Mouse (Mus musculus) forebrain, embryonic 11.5 days (tissue): ENCODE data around the gene Adck1. TPM values are rescaled to one million over a fixed set of nuclear protein-coding genes. Genes with fewer than 3 reads are reported as not detected.
"Not testable (repeated sequence)": the region's sequence is repeated elsewhere in the genome, so short reads cannot be mapped to it uniquely, and the experiment has no call there.

Experiments
- ATAC-seq: fragments of 200-750 bp; cut with Nextera tagmentation; replicated peaks from 2 replicates; pipeline ENCODE4 v1.8.0; 2017; ENCODE audit warnings: moderate TSS enrichment; ENCODE audit not compliant: low FRiP score
- DNase-seq: peaks from one replicate; pipeline ENCODE4 v3.0.0-alpha.2; 2017; ENCODE audit warnings: low spot score
- H3K27ac ChIP-seq: fragments of 300-500 bp; sonication (generic); 2 replicates; pipeline ENCODE4 v1.5.1; 2014; ENCODE audit warnings: low read depth, low read length
- H3K27me3 ChIP-seq: fragments of 300-500 bp; sonication (generic); 2 replicates; pipeline ENCODE4 v1.6.1; 2014; ENCODE audit warnings: mild to moderate bottlenecking, low read length, mixed read lengths; ENCODE audit not compliant: control insufficient read depth, insufficient read depth
- H3K36me3 ChIP-seq: fragments of 300-500 bp; sonication (generic); 2 replicates; pipeline ENCODE4 v1.6.1; 2014; ENCODE audit warnings: mild to moderate bottlenecking, low read length, moderate library complexity, mixed read lengths; ENCODE audit not compliant: control insufficient read depth, insufficient read depth
- H3K4me1 ChIP-seq: fragments of 300-500 bp; sonication (generic); replicated peaks from 2 replicates; pipeline ENCODE4 v1.6.1; 2014; ENCODE audit warnings: low read length, mixed read lengths; ENCODE audit not compliant: control insufficient read depth, insufficient read depth
- H3K4me2 ChIP-seq: fragments of 300-500 bp; sonication (generic); 2 replicates; pipeline ENCODE4 v1.6.1; 2014; ENCODE audit warnings: low read depth, mild to moderate bottlenecking, low read length, moderate library complexity, mixed read lengths; ENCODE audit not compliant: severe bottlenecking
- H3K4me3 ChIP-seq: fragments of 300-500 bp; sonication (generic); 2 replicates; pipeline ENCODE4 v1.5.1; 2014; ENCODE audit warnings: low read depth, low read length
- H3K9ac ChIP-seq: fragments of 300-500 bp; sonication (generic); 2 replicates; pipeline ENCODE4 v1.6.1; 2014; ENCODE audit warnings: low read length
- H3K9me3 ChIP-seq: fragments of 300-500 bp; sonication (generic); 2 replicates; pipeline ENCODE4 v1.6.1; 2016; ENCODE audit warnings: low read length, mixed read lengths; ENCODE audit not compliant: control insufficient read depth
- WGBS: fragments of 180-500 bp; shearing (Covaris S2); extraction: QIAGEN DNeasy Blood & Tissue Kit; methylation state at CpG from one replicate; pipeline ENCODE4 v1.1.7; 2014; 5-methylcytosine and 5-hydroxymethylcytosine counted together
- polyA plus RNA-seq: library from polyadenylated mRNA; unstranded; fragments of >200 nt; fragmentation: Nextera tagmentation; extraction: Ambion mirVana; gene quantifications from 2 replicates; pipeline ENCODE4 v1.2.1, GENCODE M21; 2014

Adck1 gene
- polyA plus RNA-seq, 1 experiment from 2014 or later: 20.9 TPM

DNA sequence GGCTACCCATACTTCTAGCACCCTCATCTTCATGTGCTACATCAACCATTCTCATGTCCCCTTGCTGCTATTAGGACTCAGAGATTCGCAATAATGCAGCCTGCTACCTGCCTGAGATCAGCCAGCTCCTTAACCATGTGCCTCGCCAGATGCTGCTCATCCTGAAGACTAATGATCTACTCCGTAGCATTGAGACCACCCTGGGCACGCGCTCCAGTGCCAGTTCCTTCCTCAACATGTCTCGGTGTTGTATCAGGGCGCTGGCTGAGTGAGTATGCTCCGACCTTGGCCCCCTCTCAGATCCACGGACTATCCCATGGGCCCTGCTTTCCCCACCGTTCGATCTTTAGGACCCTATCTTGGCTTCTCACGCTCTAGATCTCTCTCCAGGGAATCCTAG lies 98.6 kb downstream of the Adck1 start:
- DNase-seq (no peak), ATAC-seq (no peak)
- Histone ChIP-seq H3K27me3 (no peaks in the 10 kb centered on the region), H3K4me3 (no peak overlapping the region), H3K27ac (no peak overlapping the region), H3K4me1 (no peaks in the 10 kb centered on the region), H3K36me3 (no peaks in the 10 kb centered on the region), H3K9me3 (no peaks in the 10 kb centered on the region), H3K9ac (no peak overlapping the region), H3K4me2 (no peak overlapping the region)
- 90% methylated on average over 12 of the region's 12 CpGs for WGBS

GRCm38 (mm10) chr12:88459461-88459860 lies 99.1 kb downstream of the Adck1 start:
- WGBS: 83% methylated on average over 1 of the region's 1 CpGs
- Histone ChIP-seq H3K4me2 (no peak overlapping the region), H3K4me3 (no peak overlapping the region), H3K4me1 (no peaks in the 10 kb centered on the region), H3K27me3 (no peaks in the 10 kb centered on the region), H3K27ac (no peak overlapping the region), H3K36me3 (no peaks in the 10 kb centered on the region), H3K9me3 (no peaks in the 10 kb centered on the region), H3K9ac (no peak overlapping the region)
- ATAC-seq: no peak
- DNase-seq: no peak

- Histone ChIP-seq H3K36me3 (no peaks in the 10 kb centered on the region), H3K27ac (no peak overlapping the region), H3K27me3 (no peaks in the 10 kb centered on the region), H3K4me1 (no peaks in the 10 kb centered on the region), H3K9me3 (no peaks in the 10 kb centered on the region), H3K4me3 (no peak overlapping the region), H3K9ac (no peak overlapping the region), H3K4me2 (no peak overlapping the region)
- WGBS: 90% methylated on average over 6 of the region's 6 CpGs
- ATAC-seq (no peak), DNase-seq (no peak)
Measured at GRCm38 (mm10) chr12:88461026-88461425, 100.7 kb downstream of the Adck1 start.

DNA sequence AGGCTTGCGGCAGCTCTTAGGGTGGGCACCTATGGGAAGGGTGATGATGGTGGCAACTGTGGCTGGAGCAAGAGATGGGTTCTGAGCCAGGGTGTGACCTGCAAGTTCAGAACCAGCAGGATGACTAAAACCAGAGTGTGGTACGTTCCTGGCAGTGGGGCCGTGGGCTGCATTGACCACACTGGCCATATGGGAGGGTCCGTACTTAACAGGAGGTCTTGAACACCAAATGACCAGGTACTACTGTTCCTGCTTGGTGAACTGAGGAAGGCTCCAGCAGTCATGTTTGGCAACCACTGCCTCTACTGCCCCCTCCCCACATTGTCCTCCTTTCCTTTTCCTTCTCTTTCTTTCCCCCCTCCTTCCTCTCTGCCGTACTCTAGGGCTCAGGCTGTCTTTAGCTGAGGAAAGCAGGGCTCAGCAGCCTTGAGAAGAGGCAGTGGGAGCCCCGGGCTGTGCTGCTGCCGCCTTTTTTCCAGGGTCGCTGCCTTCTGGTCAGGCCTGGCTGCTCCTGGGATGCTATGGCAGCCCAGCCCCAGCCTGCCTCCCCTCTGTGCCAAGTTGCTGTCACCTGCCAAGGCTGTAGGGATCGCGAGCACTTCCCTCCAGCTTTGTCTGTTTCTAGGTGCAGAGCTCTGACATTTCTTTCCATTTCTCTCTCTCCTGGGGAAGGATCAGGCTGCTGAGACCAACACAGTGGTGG lies 103.4 kb downstream of the Adck1 start:
- H3K4me2 ChIP-seq: no peak overlapping the region
- no peaks in the 10 kb centered on the region for H3K4me1 ChIP-seq
- 77% methylated on average over 10 of the region's 10 CpGs for WGBS
- no peaks in the 10 kb centered on the region for H3K9me3 ChIP-seq
- ATAC-seq (no peak), DNase-seq (peak; percentile 22)
- H3K27me3 ChIP-seq: no peaks in the 10 kb centered on the region
- no peaks in the 10 kb centered on the region for H3K36me3 ChIP-seq
- no peak overlapping the region for H3K4me3 ChIP-seq
- H3K9ac ChIP-seq: no peak overlapping the region
- no peak overlapping the region for H3K27ac ChIP-seq

GRCm38 (mm10) chr12:88466801-88467200 lies 106.4 kb downstream of the Adck1 start:
- H3K4me3 ChIP-seq: no peak overlapping the region
- H3K9me3 ChIP-seq: no peaks in the 10 kb centered on the region
- H3K27ac ChIP-seq: no peak overlapping the region
- H3K4me1 ChIP-seq: no peaks in the 10 kb centered on the region
- no peak for ATAC-seq
- H3K27me3 ChIP-seq: no peaks in the 10 kb centered on the region
- no peak overlapping the region for H3K4me2 ChIP-seq
- WGBS: 92% methylated on average over 6 of the region's 6 CpGs
- H3K36me3 ChIP-seq: no peaks in the 10 kb centered on the region
- no peak for DNase-seq
- H3K9ac ChIP-seq: no peak overlapping the region

GRCm38 (mm10) chr12:88467257-88467656 lies 106.9 kb downstream of the Adck1 start:
- no peaks in the 10 kb centered on the region for H3K9me3 ChIP-seq
- no peaks in the 10 kb centered on the region for H3K36me3 ChIP-seq
- H3K27ac ChIP-seq: no peak overlapping the region
- no peak overlapping the region for H3K4me2 ChIP-seq
- ATAC-seq: no peak
- 83% methylated on average over 3 of the region's 3 CpGs for WGBS
- no peaks in the 10 kb centered on the region for H3K27me3 ChIP-seq
- DNase-seq: no peak
- H3K4me3 ChIP-seq: no peak overlapping the region
- H3K4me1 ChIP-seq: no peaks in the 10 kb centered on the region
- H3K9ac ChIP-seq: no peak overlapping the region

- H3K36me3 ChIP-seq: no peaks in the 10 kb centered on the region
- no peaks in the 10 kb centered on the region for H3K9me3 ChIP-seq
- no peaks in the 10 kb centered on the region for H3K27me3 ChIP-seq
- DNase-seq (no peak), ATAC-seq (no peak)
- no peak overlapping the region for H3K27ac ChIP-seq
- H3K9ac ChIP-seq: no peak overlapping the region
- no peak overlapping the region for H3K4me3 ChIP-seq
- H3K4me2 ChIP-seq: no peak overlapping the region
- H3K4me1 ChIP-seq: no peaks in the 10 kb centered on the region
- WGBS: 69% methylated on average over 5 of the region's 5 CpGs
Measured at GRCm38 (mm10) chr12:88467935-88468465, 107.6 kb downstream of the Adck1 start.

GRCm38 (mm10) chr12:88468691-88469090 lies 108.3 kb downstream of the Adck1 start:
- no peak overlapping the region for H3K4me3 ChIP-seq
- no peak overlapping the region for H3K9ac ChIP-seq
- H3K36me3 ChIP-seq: no peaks in the 10 kb centered on the region
- 80% methylated on average over 6 of the region's 6 CpGs for WGBS
- DNase-seq (no peak), ATAC-seq (no peak)
- no peaks in the 10 kb centered on the region for H3K4me1 ChIP-seq
- H3K9me3 ChIP-seq: no peaks in the 10 kb centered on the region
- no peaks in the 10 kb centered on the region for H3K27me3 ChIP-seq
- no peak overlapping the region for H3K27ac ChIP-seq
- no peak overlapping the region for H3K4me2 ChIP-seq

GRCm38 (mm10) chr12:88471884-88472283 lies 111.5 kb downstream of the Adck1 start:
- not testable (repeated sequence) for H3K27me3 ChIP-seq, H3K4me1 ChIP-seq, H3K9me3 ChIP-seq, H3K4me2 ChIP-seq, H3K36me3 ChIP-seq, DNase-seq, H3K9ac ChIP-seq, ATAC-seq, H3K27ac ChIP-seq, H3K4me3 ChIP-seq
- WGBS: 78% methylated on average over 10 of the region's 10 CpGs
